Mouse (Mus musculus): ENCODE data around the gene Acvr2b. TPM values are rescaled to one million over a fixed set of nuclear protein-coding genes. Genes with fewer than 3 reads are reported as not detected.
A peak's percentile ranks its signal among the peaks of the same experiment; 100 is the strongest.

Acvr2b gene
- polyA plus RNA-seq, 1 experiment, result 0.83 TPM

- Histone ChIP-seq H3K27me3 (ENCODE audit: control insufficient read depth, insufficient read depth, insufficient read length) (no peaks in the 10 kb centered on the region), H3ac (ENCODE audit: control insufficient read depth, insufficient read length, low read depth) (no peak overlapping the region), H3K79me2 (ENCODE audit: control insufficient read depth, insufficient read depth) (no peaks in the 10 kb centered on the region), H3K79me3 (ENCODE audit: low read depth) (no peaks in the 10 kb centered on the region), H3K4me3 (ENCODE audit: insufficient read depth, poor library complexity, severe bottlenecking) (no peak overlapping the region), H3K36me3 (ENCODE audit: control insufficient read depth, insufficient read depth) (no peaks in the 10 kb centered on the region)
- TF ChIP-seq USF1 (IDR thresholded peaks at IDR 0.05; ENCODE audit: low read depth) (no peak), MYOG (IDR thresholded peaks at IDR 0.05; ENCODE audit: control insufficient read depth, extremely low read depth, insufficient read length) (no peak), CEBPB (IDR thresholded peaks at IDR 0.05; ENCODE audit: low read depth) (no peak), MYOD1 (IDR thresholded peaks at IDR 0.05; ENCODE audit: control insufficient read depth, insufficient read length, low read depth) (no peak), MAX (IDR thresholded peaks at IDR 0.05) (no peak), CTCF (IDR thresholded peaks at IDR 0.05; ENCODE audit: control insufficient read depth, insufficient read depth, insufficient read length) (no peak), FOSL1 (IDR thresholded peaks at IDR 0.05; ENCODE audit: insufficient read depth, low read length, poor library complexity, severe bottlenecking) (no peak)
Measured at GRCm38 (mm10) chr9:119426483-119426882, 24.6 kb downstream of the Acvr2b start.

DNA sequence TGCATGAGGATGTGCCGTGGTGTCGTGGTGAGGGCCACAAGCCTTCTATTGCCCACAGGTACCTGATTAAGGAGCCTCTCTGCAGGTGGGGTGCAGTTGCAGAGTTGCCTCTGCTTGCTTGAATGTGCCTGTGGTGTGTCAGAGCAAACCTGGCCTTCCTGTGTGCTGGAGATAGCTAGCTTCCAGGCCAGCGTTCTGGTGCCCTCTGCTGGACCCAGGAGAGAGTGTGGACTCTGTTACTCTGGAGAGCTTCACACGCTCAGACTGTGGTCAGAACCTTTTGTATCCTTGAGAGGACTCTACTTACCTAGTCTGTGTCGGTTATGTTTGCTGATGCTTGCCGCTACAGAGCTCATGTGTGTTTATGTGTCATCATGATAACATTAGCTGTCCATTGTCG is 28.4 kb downstream of the Acvr2b start:
- H3K36me3 ChIP-seq (ENCODE audit: control insufficient read depth, insufficient read depth), result no peaks in the 10 kb centered on the region

GRCm38 (mm10) chr9:119435855-119436254 is 33.9 kb downstream of the Acvr2b start:
- no peaks in the 10 kb centered on the region for H3K79me3 ChIP-seq (ENCODE audit: low read depth)
- H3K36me3 ChIP-seq (ENCODE audit: control insufficient read depth, insufficient read depth), result no peaks in the 10 kb centered on the region
- H3K4me3 ChIP-seq (ENCODE audit: insufficient read depth, poor library complexity, severe bottlenecking), result no peak overlapping the region
- no peak for TF ChIP-seq MAX (IDR thresholded peaks at IDR 0.05)
- TF ChIP-seq MYOG (IDR thresholded peaks at IDR 0.05; ENCODE audit: control insufficient read depth, extremely low read depth, insufficient read length), result no peak
- TF ChIP-seq USF1 (IDR thresholded peaks at IDR 0.05; ENCODE audit: low read depth), result no peak
- TF ChIP-seq MYOD1 (IDR thresholded peaks at IDR 0.05; ENCODE audit: control insufficient read depth, insufficient read length, low read depth), result no peak
- no peak for TF ChIP-seq FOSL1 (IDR thresholded peaks at IDR 0.05; ENCODE audit: insufficient read depth, low read length, poor library complexity, severe bottlenecking)
- no peak for TF ChIP-seq CTCF (IDR thresholded peaks at IDR 0.05; ENCODE audit: control insufficient read depth, insufficient read depth, insufficient read length)
- TF ChIP-seq CEBPB (IDR thresholded peaks at IDR 0.05; ENCODE audit: low read depth), result no peak
- H3K79me2 ChIP-seq (ENCODE audit: control insufficient read depth, insufficient read depth), result no peaks in the 10 kb centered on the region
- H3ac ChIP-seq (ENCODE audit: control insufficient read depth, insufficient read length, low read depth), result no peak overlapping the region
- no peaks in the 10 kb centered on the region for H3K27me3 ChIP-seq (ENCODE audit: control insufficient read depth, insufficient read depth, insufficient read length)

More for the DNA sequence above, 28.4 kb downstream of the Acvr2b start:
- TF ChIP-seq CTCF (IDR thresholded peaks at IDR 0.05; ENCODE audit: control insufficient read depth, insufficient read depth, insufficient read length) (peak; percentile 84), FOSL1 (IDR thresholded peaks at IDR 0.05; ENCODE audit: insufficient read depth, low read length, poor library complexity, severe bottlenecking) (no peak)
- Histone ChIP-seq H3K79me2 (ENCODE audit: control insufficient read depth, insufficient read depth) (no peaks in the 10 kb centered on the region), H3K4me3 (ENCODE audit: insufficient read depth, poor library complexity, severe bottlenecking) (no peak overlapping the region), H3K79me3 (ENCODE audit: low read depth) (no peaks in the 10 kb centered on the region), H3K27me3 (ENCODE audit: control insufficient read depth, insufficient read depth, insufficient read length) (no peaks in the 10 kb centered on the region), H3ac (ENCODE audit: control insufficient read depth, insufficient read length, low read depth) (no peak overlapping the region)

GRCm38 (mm10) chr9:119438065-119438464 is 36.1 kb downstream of the Acvr2b start:
- no peaks in the 10 kb centered on the region for H3K79me3 ChIP-seq (ENCODE audit: low read depth)
- no peaks in the 10 kb centered on the region for H3K27me3 ChIP-seq (ENCODE audit: control insufficient read depth, insufficient read depth, insufficient read length)
- no peaks in the 10 kb centered on the region for H3K79me2 ChIP-seq (ENCODE audit: control insufficient read depth, insufficient read depth)
- TF ChIP-seq MYOG (IDR thresholded peaks at IDR 0.05; ENCODE audit: control insufficient read depth, extremely low read depth, insufficient read length) (no peak), MYOD1 (IDR thresholded peaks at IDR 0.05; ENCODE audit: control insufficient read depth, insufficient read length, low read depth) (no peak), CTCF (IDR thresholded peaks at IDR 0.05; ENCODE audit: control insufficient read depth, insufficient read depth, insufficient read length) (no peak), CEBPB (IDR thresholded peaks at IDR 0.05; ENCODE audit: low read depth) (no peak), USF1 (IDR thresholded peaks at IDR 0.05; ENCODE audit: low read depth) (no peak), FOSL1 (IDR thresholded peaks at IDR 0.05; ENCODE audit: insufficient read depth, low read length, poor library complexity, severe bottlenecking) (no peak), MAX (IDR thresholded peaks at IDR 0.05) (no peak)
- H3ac ChIP-seq (ENCODE audit: control insufficient read depth, insufficient read length, low read depth), result no peak overlapping the region
- no peaks in the 10 kb centered on the region for H3K36me3 ChIP-seq (ENCODE audit: control insufficient read depth, insufficient read depth)
- no peak overlapping the region for H3K4me3 ChIP-seq (ENCODE audit: insufficient read depth, poor library complexity, severe bottlenecking)

- Histone ChIP-seq H3ac (ENCODE audit: control insufficient read depth, insufficient read length, low read depth) (no peak overlapping the region), H3K79me2 (ENCODE audit: control insufficient read depth, insufficient read depth) (no peaks in the 10 kb centered on the region), H3K79me3 (ENCODE audit: low read depth) (no peaks in the 10 kb centered on the region), H3K36me3 (ENCODE audit: control insufficient read depth, insufficient read depth) (no peaks in the 10 kb centered on the region), H3K27me3 (ENCODE audit: control insufficient read depth, insufficient read depth, insufficient read length) (no peaks in the 10 kb centered on the region), H3K4me3 (ENCODE audit: insufficient read depth, poor library complexity, severe bottlenecking) (no peak overlapping the region)
- no peak for TF ChIP-seq MYOD1 (IDR thresholded peaks at IDR 0.05; ENCODE audit: control insufficient read depth, insufficient read length, low read depth)
- no peak for TF ChIP-seq CTCF (IDR thresholded peaks at IDR 0.05; ENCODE audit: control insufficient read depth, insufficient read depth, insufficient read length)
- no peak for TF ChIP-seq MAX (IDR thresholded peaks at IDR 0.05)
- no peak for TF ChIP-seq CEBPB (IDR thresholded peaks at IDR 0.05; ENCODE audit: low read depth)
- TF ChIP-seq FOSL1 (IDR thresholded peaks at IDR 0.05; ENCODE audit: insufficient read depth, low read length, poor library complexity, severe bottlenecking), result no peak
- no peak for TF ChIP-seq MYOG (IDR thresholded peaks at IDR 0.05; ENCODE audit: control insufficient read depth, extremely low read depth, insufficient read length)
- TF ChIP-seq USF1 (IDR thresholded peaks at IDR 0.05; ENCODE audit: low read depth), result no peak
Measured at GRCm38 (mm10) chr9:119438498-119439000, 36.6 kb downstream of the Acvr2b start.

Data from C2C12 (cell line).